Mouse (Mus musculus): ENCODE measurements around the gene Stk17b. TPM values are rescaled to one million over a fixed set of nuclear protein-coding genes. Genes with fewer than 3 reads are reported as not detected.

Gene Stk17b
- polyA plus RNA-seq, 1 experiment from 2014 or later, result 14.0 TPM

DNA sequence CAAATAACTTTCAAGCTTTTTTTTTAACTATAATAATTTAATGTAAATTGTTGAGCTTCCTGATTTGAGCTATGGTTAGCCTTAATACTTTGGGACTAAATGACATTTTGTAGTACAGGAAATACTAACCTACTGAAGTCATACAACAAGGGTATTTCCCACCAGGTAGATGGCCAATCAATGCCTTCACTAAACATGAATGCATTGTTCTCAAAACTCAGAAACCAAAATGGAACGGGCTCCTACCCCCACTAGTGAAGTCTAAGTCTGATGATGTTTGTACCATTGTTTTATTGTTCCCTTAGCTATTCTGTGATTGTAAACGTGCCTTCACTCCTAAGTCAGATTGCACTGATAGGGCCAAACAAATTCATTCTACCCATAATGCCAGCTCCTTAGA lies 23.2 kb upstream of the Stk17b start:
- H3K27me3 ChIP-seq (ENCODE audit: insufficient read depth, low read length), result no peaks in the 10 kb centered on the region
- TF ChIP-seq EP300 (IDR thresholded peaks at IDR 0.05; ENCODE audit: low read depth) (no peak), CTCF (IDR thresholded peaks at IDR 0.05; ENCODE audit: low read depth) (no peak)
- no peak overlapping the region for H3K4me2 ChIP-seq (ENCODE audit: low read depth, low read length)
- no peaks in the 10 kb centered on the region for H3K4me1 ChIP-seq (ENCODE audit: insufficient read depth)
- H3K9me3 ChIP-seq (ENCODE audit: low read length), result no peaks in the 10 kb centered on the region
- H3K4me3 ChIP-seq (ENCODE audit: low read depth, low read length), result no peak overlapping the region
- H3K9ac ChIP-seq (replicated peaks), result no peak overlapping the region
- H3K27ac ChIP-seq (ENCODE audit: low read depth), result no peak overlapping the region
- ATAC-seq (no peak), DNase-seq (no peak)
- H3K36me3 ChIP-seq (replicated peaks; ENCODE audit: insufficient read depth, low read length), result no peaks in the 10 kb centered on the region
- 61% methylated on average over 2 of the region's 2 CpGs for WGBS (ENCODE audit: insufficient replicate concordance)

DNA sequence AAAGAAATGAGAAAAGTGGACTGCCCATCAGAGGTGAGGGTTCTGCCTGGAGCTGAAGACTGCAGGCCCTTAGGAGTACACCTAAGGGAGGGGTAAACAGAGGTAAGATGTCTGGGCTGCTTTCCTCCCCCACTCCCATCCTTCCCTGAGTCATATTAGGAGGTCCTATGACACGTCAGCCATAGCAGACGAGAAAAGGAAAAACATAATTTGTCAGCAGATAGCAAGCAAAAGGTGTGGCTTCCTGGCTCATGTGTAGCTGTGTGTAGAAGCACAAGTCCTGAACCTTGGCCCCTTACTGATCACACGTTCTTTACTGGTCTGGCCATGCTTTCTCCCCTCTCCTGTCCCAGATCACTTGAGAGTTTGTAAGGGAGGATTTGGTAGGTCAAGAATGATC lies 12.8 kb upstream of the Stk17b start:
- Histone ChIP-seq H3K4me3 (ENCODE audit: low read depth, low read length) (no peak overlapping the region), H3K4me1 (ENCODE audit: insufficient read depth) (no peaks in the 10 kb centered on the region), H3K4me2 (ENCODE audit: low read depth, low read length) (no peak overlapping the region), H3K27me3 (ENCODE audit: insufficient read depth, low read length) (no peaks in the 10 kb centered on the region), H3K9me3 (ENCODE audit: low read length) (no peaks in the 10 kb centered on the region), H3K27ac (ENCODE audit: low read depth) (no peak overlapping the region), H3K9ac (replicated peaks) (no peak overlapping the region), H3K36me3 (replicated peaks; ENCODE audit: insufficient read depth, low read length) (no peaks in the 10 kb centered on the region)
- no peak for TF ChIP-seq CTCF (IDR thresholded peaks at IDR 0.05; ENCODE audit: low read depth)
- no peak for TF ChIP-seq EP300 (IDR thresholded peaks at IDR 0.05; ENCODE audit: low read depth)
- ATAC-seq, result no peak
- no peak for DNase-seq
- WGBS (ENCODE audit: insufficient replicate concordance), result 49% methylated on average over 3 of the region's 3 CpGs

DNA sequence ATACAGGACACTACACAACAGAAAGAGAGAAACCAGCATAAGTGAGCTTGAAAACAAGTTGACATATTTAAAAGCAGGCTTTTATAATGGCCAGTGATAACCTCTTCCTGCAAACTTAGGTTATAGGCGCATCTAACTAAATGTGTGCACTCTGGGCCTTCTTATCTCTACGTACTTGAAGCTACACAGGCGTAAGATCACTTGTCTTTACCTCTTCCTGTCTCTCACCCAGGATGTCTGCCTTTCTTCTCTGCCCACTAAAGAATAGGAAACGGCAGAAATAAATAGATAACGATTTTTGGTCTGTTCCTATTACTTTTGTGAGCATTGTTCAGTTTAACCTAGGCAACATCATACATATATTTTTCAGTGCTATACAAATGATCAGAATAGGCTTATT lies 12.1 kb upstream of the Stk17b start:
- WGBS (ENCODE audit: insufficient replicate concordance), result 35% methylated on average over 5 of the region's 5 CpGs

DNA sequence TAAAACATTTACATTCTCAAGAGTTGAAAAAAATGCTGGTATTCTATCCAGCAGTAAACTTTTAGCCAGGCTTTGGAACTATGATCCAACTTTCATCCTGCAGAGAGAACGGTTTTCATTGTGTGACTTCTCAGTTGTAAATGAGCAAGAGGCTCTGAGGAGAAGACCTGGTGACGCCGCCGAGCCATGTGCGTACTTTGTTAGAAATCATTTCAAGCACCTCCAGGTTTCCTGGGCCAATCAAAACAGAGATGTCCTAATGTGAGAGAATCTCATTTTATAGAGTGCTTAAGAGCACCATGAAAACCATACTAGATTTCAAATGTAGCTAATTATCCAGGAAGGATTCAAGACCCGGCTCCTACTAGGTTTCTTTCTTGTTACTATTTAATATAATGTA lies 11.2 kb upstream of the Stk17b start:
- H3K27ac ChIP-seq (ENCODE audit: low read depth), result no peak overlapping the region
- no peak overlapping the region for H3K4me3 ChIP-seq (ENCODE audit: low read depth, low read length)
- no peak for ATAC-seq
- TF ChIP-seq EP300 (IDR thresholded peaks at IDR 0.05; ENCODE audit: low read depth) (no peak), CTCF (IDR thresholded peaks at IDR 0.05; ENCODE audit: low read depth) (no peak)
- H3K36me3 ChIP-seq (replicated peaks; ENCODE audit: insufficient read depth, low read length), result no peaks in the 10 kb centered on the region
- no peaks in the 10 kb centered on the region for H3K27me3 ChIP-seq (ENCODE audit: insufficient read depth, low read length)
- DNase-seq, result no peak
- no peaks in the 10 kb centered on the region for H3K4me1 ChIP-seq (ENCODE audit: insufficient read depth)
- no peak overlapping the region for H3K9ac ChIP-seq (replicated peaks)
- H3K4me2 ChIP-seq (ENCODE audit: low read depth, low read length), result no peak overlapping the region
- H3K9me3 ChIP-seq (ENCODE audit: low read length), result no peaks in the 10 kb centered on the region
- 83% methylated on average over 6 of the region's 6 CpGs for WGBS (ENCODE audit: insufficient replicate concordance)

More for the DNA sequence above, 12.1 kb upstream of the Stk17b start:
- no peaks in the 10 kb centered on the region for H3K27me3 ChIP-seq (ENCODE audit: insufficient read depth, low read length)
- H3K4me3 ChIP-seq (ENCODE audit: low read depth, low read length), result no peak overlapping the region
- no peak overlapping the region for H3K9ac ChIP-seq (replicated peaks)
- H3K4me2 ChIP-seq (ENCODE audit: low read depth, low read length), result no peak overlapping the region
- no peaks in the 10 kb centered on the region for H3K4me1 ChIP-seq (ENCODE audit: insufficient read depth)
- TF ChIP-seq CTCF (IDR thresholded peaks at IDR 0.05; ENCODE audit: low read depth) (no peak), EP300 (IDR thresholded peaks at IDR 0.05; ENCODE audit: low read depth) (no peak)
- DNase-seq, result no peak
- no peaks in the 10 kb centered on the region for H3K9me3 ChIP-seq (ENCODE audit: low read length)
- H3K27ac ChIP-seq (ENCODE audit: low read depth), result no peak overlapping the region
- H3K36me3 ChIP-seq (replicated peaks; ENCODE audit: insufficient read depth, low read length), result no peaks in the 10 kb centered on the region
- no peak for ATAC-seq

DNA sequence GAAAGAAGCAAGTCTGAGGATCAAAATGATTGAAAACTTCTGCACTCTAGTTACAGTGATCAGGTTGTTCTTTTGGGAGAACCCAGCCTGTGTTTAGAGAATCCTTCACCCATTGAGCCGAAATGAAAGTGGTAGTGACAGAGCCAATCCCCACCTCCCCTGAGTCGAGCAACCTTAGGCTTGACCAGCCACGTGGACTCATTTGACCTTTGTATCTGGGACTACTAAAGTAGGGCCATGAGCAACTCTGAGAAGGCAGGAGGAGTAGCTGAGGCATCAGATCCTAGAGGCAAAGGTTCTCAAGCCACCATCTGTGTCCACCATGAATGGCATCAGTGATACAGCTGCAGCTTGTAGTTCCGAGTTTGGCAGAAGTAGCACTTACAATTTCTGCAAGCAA lies 10.6 kb upstream of the Stk17b start:
- Histone ChIP-seq H3K4me2 (ENCODE audit: low read depth, low read length) (no peak overlapping the region), H3K36me3 (replicated peaks; ENCODE audit: insufficient read depth, low read length) (no peaks in the 10 kb centered on the region), H3K4me1 (ENCODE audit: insufficient read depth) (no peaks in the 10 kb centered on the region), H3K4me3 (ENCODE audit: low read depth, low read length) (no peak overlapping the region), H3K27me3 (ENCODE audit: insufficient read depth, low read length) (no peaks in the 10 kb centered on the region), H3K27ac (ENCODE audit: low read depth) (no peak overlapping the region), H3K9ac (replicated peaks) (no peak overlapping the region), H3K9me3 (ENCODE audit: low read length) (no peaks in the 10 kb centered on the region)
- DNase-seq (no peak), ATAC-seq (no peak)
- TF ChIP-seq CTCF (IDR thresholded peaks at IDR 0.05; ENCODE audit: low read depth) (no peak), EP300 (IDR thresholded peaks at IDR 0.05; ENCODE audit: low read depth) (no peak)
- 76% methylated on average over 4 of the region's 4 CpGs for WGBS (ENCODE audit: insufficient replicate concordance)

DNA sequence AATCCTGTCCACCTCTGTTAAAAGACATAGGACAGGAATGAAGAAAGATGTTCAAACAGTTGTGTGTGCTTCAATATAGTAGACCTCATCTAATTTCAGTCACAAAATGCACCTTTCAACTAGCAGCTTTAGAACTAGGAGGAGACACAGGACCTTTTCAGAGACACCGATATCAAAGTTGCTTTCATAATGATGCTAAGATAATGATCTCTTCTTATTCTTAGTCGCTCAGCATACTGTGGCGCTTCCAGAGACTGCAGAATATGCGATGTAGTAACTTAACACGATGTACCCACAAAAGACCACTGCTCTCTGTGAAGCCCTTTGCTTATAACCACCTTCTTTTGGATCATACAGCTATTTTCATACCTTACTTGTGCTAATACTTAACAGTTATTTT lies 10.1 kb upstream of the Stk17b start:
- H3K9ac ChIP-seq (replicated peaks), result no peak overlapping the region
- H3K4me3 ChIP-seq (ENCODE audit: low read depth, low read length), result no peak overlapping the region
- no peaks in the 10 kb centered on the region for H3K27me3 ChIP-seq (ENCODE audit: insufficient read depth, low read length)
- no peaks in the 10 kb centered on the region for H3K9me3 ChIP-seq (ENCODE audit: low read length)
- H3K4me2 ChIP-seq (ENCODE audit: low read depth, low read length), result no peak overlapping the region
- WGBS (ENCODE audit: insufficient replicate concordance), result 87% methylated on average over 5 of the region's 5 CpGs
- no peaks in the 10 kb centered on the region for H3K4me1 ChIP-seq (ENCODE audit: insufficient read depth)
- H3K36me3 ChIP-seq (replicated peaks; ENCODE audit: insufficient read depth, low read length), result no peaks in the 10 kb centered on the region
- no peak for DNase-seq
- H3K27ac ChIP-seq (ENCODE audit: low read depth), result no peak overlapping the region
- ATAC-seq, result no peak
- TF ChIP-seq CTCF (IDR thresholded peaks at IDR 0.05; ENCODE audit: low read depth) (no peak), EP300 (IDR thresholded peaks at IDR 0.05; ENCODE audit: low read depth) (no peak)

DNA sequence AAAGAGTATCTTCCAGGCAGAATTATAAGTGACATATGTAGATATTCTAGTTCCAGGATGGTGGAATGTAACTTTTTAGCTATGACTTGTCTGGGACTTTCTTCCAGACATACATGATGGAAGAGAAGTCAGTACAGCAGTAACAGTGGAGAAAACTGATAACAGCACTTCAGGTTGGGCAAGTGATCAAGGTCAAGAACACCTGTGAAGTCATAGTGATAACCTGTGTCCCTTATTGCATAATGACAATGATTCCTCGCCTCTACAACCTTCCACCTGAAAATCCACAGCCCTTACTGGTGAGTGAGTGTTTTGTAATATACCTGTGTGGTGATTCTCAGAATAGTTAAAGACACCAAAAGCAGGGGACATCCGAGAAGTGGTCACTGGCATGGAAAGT lies 9.3 kb upstream of the Stk17b start:
- Histone ChIP-seq H3K36me3 (replicated peaks; ENCODE audit: insufficient read depth, low read length) (no peaks in the 10 kb centered on the region), H3K4me1 (ENCODE audit: insufficient read depth) (no peaks in the 10 kb centered on the region), H3K9ac (replicated peaks) (no peak overlapping the region), H3K27ac (ENCODE audit: low read depth) (no peak overlapping the region), H3K4me3 (ENCODE audit: low read depth, low read length) (no peak overlapping the region), H3K27me3 (ENCODE audit: insufficient read depth, low read length) (no peaks in the 10 kb centered on the region), H3K4me2 (ENCODE audit: low read depth, low read length) (no peak overlapping the region), H3K9me3 (ENCODE audit: low read length) (no peaks in the 10 kb centered on the region)
- WGBS (ENCODE audit: insufficient replicate concordance), result 66% methylated on average over 2 of the region's 2 CpGs
- DNase-seq, result no peak
- TF ChIP-seq EP300 (IDR thresholded peaks at IDR 0.05; ENCODE audit: low read depth) (no peak), CTCF (IDR thresholded peaks at IDR 0.05; ENCODE audit: low read depth) (no peak)
- ATAC-seq, result no peak
